Mouse (Mus musculus) midbrain, embryonic 15.5 days (tissue): ENCODE results near the gene Rpl15. TPM values are rescaled to one million over a fixed set of nuclear protein-coding genes. Genes with fewer than 3 reads are reported as not detected.

Source experiments
- ATAC-seq: fragments of 200-750 bp; cut with Nextera tagmentation; replicated peaks from 2 replicates; pipeline ENCODE4 v1.8.0; 2017; ENCODE audit warnings: moderate TSS enrichment
- H3K27ac ChIP-seq: fragments of 300-500 bp; sonication (generic); 2 replicates; pipeline ENCODE4 v1.5.1; 2015; ENCODE audit warnings: mild to moderate bottlenecking, inconsistent platforms
- H3K27me3 ChIP-seq: fragments of 300-500 bp; sonication (generic); replicated peaks from 2 replicates; pipeline ENCODE4 v1.6.1; 2015; ENCODE audit warnings: inconsistent platforms
- H3K36me3 ChIP-seq: fragments of 300-500 bp; sonication (generic); replicated peaks from 2 replicates; pipeline ENCODE4 v1.6.1; 2015; ENCODE audit warnings: inconsistent platforms
- H3K4me1 ChIP-seq: fragments of 300-500 bp; sonication (generic); 2 replicates; pipeline ENCODE4 v1.6.1; 2015; ENCODE audit warnings: inconsistent platforms
- H3K4me2 ChIP-seq: fragments of 300-500 bp; sonication (generic); 2 replicates; pipeline ENCODE4 v1.6.1; 2015; ENCODE audit warnings: inconsistent platforms, mild to moderate bottlenecking, moderate library complexity
- H3K4me3 ChIP-seq: fragments of 300-500 bp; sonication (generic); 2 replicates; pipeline ENCODE4 v1.5.1; 2015; ENCODE audit warnings: mild to moderate bottlenecking, inconsistent platforms
- H3K9ac ChIP-seq: fragments of 300-500 bp; sonication (generic); 2 replicates; pipeline ENCODE4 v1.6.1; 2015; ENCODE audit warnings: mild to moderate bottlenecking, inconsistent platforms
- H3K9me3 ChIP-seq: fragments of 300-500 bp; sonication (generic); 2 replicates; pipeline ENCODE4 v1.6.1; 2016; ENCODE audit warnings: inconsistent platforms
- WGBS: fragments of 180-500 bp; shearing (Covaris S2); methylation state at CpG from one replicate; pipeline ENCODE4 v1.1.7; 2015; ENCODE audit warnings: mixed read lengths; 5-methylcytosine and 5-hydroxymethylcytosine counted together
- polyA plus RNA-seq: library from polyadenylated mRNA; unstranded; fragments of >200 nt; fragmentation: Nextera tagmentation; extraction: Ambion mirVana; gene quantifications from 2 replicates; pipeline ENCODE4 v1.2.1, GENCODE M21; 2015

Gene Rpl15
- polyA plus RNA-seq: 245 and 257 TPM in 2 replicates

GRCm38 (mm10) chr14:18270529-18271441, at the start of gene Rpl15, which contains the start of gene Nkiras1:
Rpl15 (minus strand) TSS chr14:18271391.
Nkiras1 (plus strand) TSS chr14:18271136.
- H3K9ac ChIP-seq: peak within 1 kb of the TSS; percentile 81
- ATAC-seq: peak; percentile 99
- no peaks in the 10 kb centered on the region for H3K9me3 ChIP-seq
- peaks cover 25% of the 10 kb centered on the region for H3K4me1 ChIP-seq
- H3K36me3 ChIP-seq: peaks cover 17% of the 10 kb centered on the region
- peak within 1 kb of the TSS; percentile 65 for H3K4me3 ChIP-seq
- under 1% methylated on average over 78 of the region's 78 CpGs for WGBS
- peak within 1 kb of the TSS; percentile 88 for H3K27ac ChIP-seq
- H3K4me2 ChIP-seq: peak within 1 kb of the TSS; percentile 77
- no peaks in the 10 kb centered on the region for H3K27me3 ChIP-seq

- ATAC-seq: no peak
- H3K4me2 ChIP-seq: no peak overlapping the region
- H3K36me3 ChIP-seq: no peaks in the 10 kb centered on the region
- H3K27ac ChIP-seq: no peak overlapping the region
- WGBS: 85% methylated on average over 11 of the region's 11 CpGs
- no peaks in the 10 kb centered on the region for H3K9me3 ChIP-seq
- H3K9ac ChIP-seq: no peak overlapping the region
- no peaks in the 10 kb centered on the region for H3K4me1 ChIP-seq
- H3K27me3 ChIP-seq: no peaks in the 10 kb centered on the region
- H3K4me3 ChIP-seq: no peak overlapping the region
These were observed 46.5 kb upstream of the Rpl15 start for GRCm38 (mm10) chr14:18317457-18318411.

- no peak overlapping the region for H3K4me3 ChIP-seq
- WGBS: 91% methylated on average over 5 of the region's 5 CpGs
These were observed 33.0 kb upstream of the Rpl15 start for GRCm38 (mm10) chr14:18304165-18304564.

GRCm38 (mm10) chr14:18303262-18303661, 32.1 kb upstream of the Rpl15 start:
- WGBS: 81% methylated on average over 4 of the region's 4 CpGs
- no peaks in the 10 kb centered on the region for H3K27me3 ChIP-seq
- no peaks in the 10 kb centered on the region for H3K36me3 ChIP-seq
- no peak overlapping the region for H3K9ac ChIP-seq
- ATAC-seq: peak; percentile 26; the same call in 1 of the 2 replicates
- no peak overlapping the region for H3K27ac ChIP-seq
- no peak overlapping the region for H3K4me3 ChIP-seq
- no peak overlapping the region for H3K4me2 ChIP-seq
- no peaks in the 10 kb centered on the region for H3K9me3 ChIP-seq
- H3K4me1 ChIP-seq: peaks cover 7% of the 10 kb centered on the region; the same call in 1 of the 2 replicates

More at GRCm38 (mm10) chr14:18304165-18304564, 33.0 kb upstream of the Rpl15 start:
- H3K9me3 ChIP-seq: no peaks in the 10 kb centered on the region
- no peak overlapping the region for H3K27ac ChIP-seq
- ATAC-seq: no peak
- no peaks in the 10 kb centered on the region for H3K27me3 ChIP-seq
- peaks cover 7% of the 10 kb centered on the region; the same call in 1 of the 2 replicates for H3K4me1 ChIP-seq
- H3K4me2 ChIP-seq: no peak overlapping the region
- H3K9ac ChIP-seq: no peak overlapping the region
- H3K36me3 ChIP-seq: no peaks in the 10 kb centered on the region

GRCm38 (mm10) chr14:18302750-18303149, 31.6 kb upstream of the Rpl15 start:
- Histone ChIP-seq H3K9me3 (no peaks in the 10 kb centered on the region), H3K36me3 (no peaks in the 10 kb centered on the region), H3K4me3 (no peak overlapping the region), H3K27me3 (no peaks in the 10 kb centered on the region), H3K4me2 (no peak overlapping the region), H3K9ac (no peak overlapping the region), H3K4me1 (peaks cover 7% of the 10 kb centered on the region; the same call in 1 of the 2 replicates), H3K27ac (no peak overlapping the region)
- ATAC-seq: no peak
- 87% methylated on average over 3 of the region's 3 CpGs for WGBS

- H3K27me3 ChIP-seq: no peaks in the 10 kb centered on the region
- H3K4me2 ChIP-seq: no peak overlapping the region
- peaks cover 7% of the 10 kb centered on the region; the same call in 1 of the 2 replicates for H3K4me1 ChIP-seq
- H3K4me3 ChIP-seq: no peak overlapping the region
- no peak overlapping the region for H3K9ac ChIP-seq
- no peak for ATAC-seq
- 91% methylated on average over 3 of the region's 3 CpGs for WGBS
- H3K36me3 ChIP-seq: no peaks in the 10 kb centered on the region
- H3K27ac ChIP-seq: no peak overlapping the region
- no peaks in the 10 kb centered on the region for H3K9me3 ChIP-seq
These were observed 30.4 kb upstream of the Rpl15 start for GRCm38 (mm10) chr14:18301591-18301990.

- Histone ChIP-seq H3K36me3 (no peaks in the 10 kb centered on the region), H3K4me3 (no peak overlapping the region), H3K27ac (no peak overlapping the region), H3K4me2 (no peak overlapping the region), H3K9me3 (no peaks in the 10 kb centered on the region), H3K27me3 (no peaks in the 10 kb centered on the region), H3K4me1 (peaks cover 7% of the 10 kb centered on the region; the same call in 1 of the 2 replicates), H3K9ac (no peak overlapping the region)
- WGBS: 100% methylated on average over 2 of the region's 2 CpGs
- ATAC-seq: no peak
These were observed 29.5 kb upstream of the Rpl15 start for GRCm38 (mm10) chr14:18300676-18301075.

GRCm38 (mm10) chr14:18298874-18299273, 27.7 kb upstream of the Rpl15 start:
- ATAC-seq: no peak
- H3K27me3 ChIP-seq: no peaks in the 10 kb centered on the region
- no peaks in the 10 kb centered on the region for H3K9me3 ChIP-seq
- no peak overlapping the region for H3K9ac ChIP-seq
- H3K4me2 ChIP-seq: no peak overlapping the region
- WGBS: 95% methylated on average over 2 of the region's 2 CpGs
- H3K4me3 ChIP-seq: no peak overlapping the region
- no peak overlapping the region for H3K27ac ChIP-seq
- H3K36me3 ChIP-seq: no peaks in the 10 kb centered on the region
- 0 out of 2 replicates have a peak, but pooled peaks cover 7% of the 10 kb centered on the region for H3K4me1 ChIP-seq

- ATAC-seq: no peak
These were observed 26.2 kb upstream of the Rpl15 start for GRCm38 (mm10) chr14:18297441-18297840.

GRCm38 (mm10) chr14:18292578-18292977, 21.4 kb upstream of the Rpl15 start:
- H3K9ac ChIP-seq: no peak overlapping the region
- H3K36me3 ChIP-seq: no peaks in the 10 kb centered on the region
- H3K27me3 ChIP-seq: no peaks in the 10 kb centered on the region
- no peaks in the 10 kb centered on the region for H3K9me3 ChIP-seq
- H3K4me1 ChIP-seq: no peaks in the 10 kb centered on the region
- H3K4me2 ChIP-seq: no peak overlapping the region
- H3K4me3 ChIP-seq: no peak overlapping the region
- H3K27ac ChIP-seq: no peak overlapping the region
- 87% methylated on average over 3 of the region's 3 CpGs for WGBS
- no peak for ATAC-seq

More at GRCm38 (mm10) chr14:18297441-18297840, 26.2 kb upstream of the Rpl15 start:
- no peak overlapping the region for H3K4me2 ChIP-seq
- H3K27ac ChIP-seq: no peak overlapping the region
- no peaks in the 10 kb centered on the region for H3K36me3 ChIP-seq
- 91% methylated on average over 2 of the region's 2 CpGs for WGBS
- H3K9ac ChIP-seq: no peak overlapping the region
- H3K4me1 ChIP-seq: 0 out of 2 replicates have a peak, but pooled peaks cover 5% of the 10 kb centered on the region
- H3K9me3 ChIP-seq: no peaks in the 10 kb centered on the region
- H3K4me3 ChIP-seq: no peak overlapping the region
- H3K27me3 ChIP-seq: no peaks in the 10 kb centered on the region

GRCm38 (mm10) chr14:18292111-18292510, 20.9 kb upstream of the Rpl15 start:
- WGBS: 95% methylated on average over 3 of the region's 3 CpGs
- Histone ChIP-seq H3K9ac (no peak overlapping the region), H3K4me2 (no peak overlapping the region), H3K27ac (no peak overlapping the region), H3K27me3 (no peaks in the 10 kb centered on the region), H3K36me3 (no peaks in the 10 kb centered on the region), H3K4me1 (no peaks in the 10 kb centered on the region), H3K9me3 (no peaks in the 10 kb centered on the region), H3K4me3 (no peak overlapping the region)
- ATAC-seq: no peak

GRCm38 (mm10) chr14:18287391-18287790, 16.2 kb upstream of the Rpl15 start:
- H3K4me2 ChIP-seq: no peak overlapping the region
- H3K27ac ChIP-seq: no peak overlapping the region
- H3K9ac ChIP-seq: no peak overlapping the region
- H3K27me3 ChIP-seq: no peaks in the 10 kb centered on the region
- no peaks in the 10 kb centered on the region for H3K36me3 ChIP-seq
- H3K9me3 ChIP-seq: no peaks in the 10 kb centered on the region
- no peak for ATAC-seq
- H3K4me3 ChIP-seq: no peak overlapping the region
- WGBS: 90% methylated on average over 2 of the region's 2 CpGs
- H3K4me1 ChIP-seq: no peaks in the 10 kb centered on the region
